Mouse (Mus musculus) liver, adult 2 months (tissue): ENCODE data around the gene Itgb4. TPM values are rescaled to one million over a fixed set of nuclear protein-coding genes. Genes with fewer than 3 reads are reported as not detected.

Experiments
- DNase-seq: peaks from one replicate; pipeline ENCODE4 v3.0.0-alpha.2; 2011; ENCODE audit warnings: low read depth, low spot score; ENCODE audit errors: extremely low read depth
- H3K27ac ChIP-seq: fragments of 200-500 bp; replicated peaks from 2 replicates; pipeline ENCODE4 v1.5.1; 2012; ENCODE audit warnings: low read depth, mild to moderate bottlenecking, control low read depth, inconsistent platforms, low read length; ENCODE audit not compliant: insufficient read depth
- H3K27me3 ChIP-seq: fragments of 200-500 bp; 2 replicates; pipeline ENCODE4 v1.6.1; 2012; ENCODE audit warnings: mild to moderate bottlenecking, moderate library complexity, low read length, inconsistent platforms; ENCODE audit not compliant: control insufficient read depth, insufficient read depth
- H3K36me3 ChIP-seq: fragments of 200-500 bp; 2 replicates; pipeline ENCODE4 v1.6.1; 2012; ENCODE audit warnings: low read length, inconsistent platforms; ENCODE audit not compliant: control insufficient read depth, insufficient read depth
- H3K4me1 ChIP-seq: fragments of 200-500 bp; 2 replicates; pipeline ENCODE4 v1.6.1; 2011; ENCODE audit warnings: low read length; ENCODE audit not compliant: control insufficient read depth, insufficient read depth
- H3K4me3 ChIP-seq: fragments of 200-500 bp; 2 replicates; pipeline ENCODE4 v1.5.1; 2011; ENCODE audit warnings: low read depth, mild to moderate bottlenecking, control low read depth, low read length, moderate library complexity; ENCODE audit not compliant: insufficient read depth
- H3K79me2 ChIP-seq: fragments of 200-500 bp; 2 replicates; pipeline ENCODE4 v1.6.1; 2012; ENCODE audit warnings: inconsistent platforms, mild to moderate bottlenecking, low read length, moderate library complexity; ENCODE audit not compliant: control insufficient read depth, insufficient read depth
- H3K9ac ChIP-seq: fragments of 200-500 bp; 2 replicates; pipeline ENCODE4 v1.6.1; 2012; ENCODE audit warnings: low read depth, mild to moderate bottlenecking, control low read depth, inconsistent platforms, low read length
- CTCF ChIP-seq: fragments of 200-500 bp; IDR thresholded peaks from 2 replicates; pipeline ENCODE4 v1.5.1; 2011; ENCODE audit warnings: low read depth, low read length, control low read depth
- POLR2A ChIP-seq: fragments of 200-500 bp; IDR thresholded peaks from 2 replicates; pipeline ENCODE4 v1.6.1; 2011; ENCODE audit warnings: low read length, control low read depth; ENCODE audit not compliant: insufficient read depth; ENCODE audit errors: extremely low read depth
- WGBS: fragments of 180-500 bp; shearing (Covaris S2); methylation state at CpG from one replicate; pipeline ENCODE4 v1.1.7; 2018; 5-methylcytosine and 5-hydroxymethylcytosine counted together
- polyA plus RNA-seq: library from polyadenylated mRNA; depleted of rRNA; stranded (reverse); fragments of >200 nt; gene quantifications from 2 replicates; pipeline ENCODE4 v1.2.3, GENCODE M21; 2012; rRNA removed
- total RNA-seq: library from RNA; depleted of rRNA; stranded (reverse); fragments of >200 nt; gene quantifications from 2 replicates; pipeline ENCODE4 v1.2.3, GENCODE M21; 2014; rRNA removed

Itgb4 gene
- total and polyA plus RNA-seq, 2 experiments, result 0.18 to 0.65 TPM

DNA sequence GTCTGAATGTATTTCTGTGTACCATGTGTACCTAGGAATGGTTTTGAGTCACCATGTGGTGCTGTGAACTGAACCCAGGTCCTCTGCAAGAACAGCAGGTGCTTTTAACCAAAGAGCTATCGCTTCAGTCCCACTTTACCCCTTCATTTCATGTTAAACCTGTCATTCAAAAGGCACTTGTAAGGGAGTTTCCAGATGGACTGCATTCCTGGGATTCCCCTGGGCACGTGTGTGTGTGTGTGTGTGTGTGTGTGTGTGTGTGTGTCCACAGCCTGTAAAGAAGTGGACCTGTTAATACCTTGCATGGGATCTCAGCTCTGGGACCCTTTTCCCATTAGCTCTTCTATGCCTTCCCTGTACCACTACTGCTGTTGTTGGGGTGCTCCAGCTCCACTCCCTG is 75.1 kb downstream of the Itgb4 start:
- Histone ChIP-seq H3K4me1 (no peaks in the 10 kb centered on the region), H3K79me2 (no peaks in the 10 kb centered on the region), H3K27ac (no peak overlapping the region), H3K9ac (no peak overlapping the region), H3K4me3 (no peak overlapping the region), H3K36me3 (peaks cover 15% of the 10 kb centered on the region; the same call in 1 of the 2 replicates), H3K27me3 (no peaks in the 10 kb centered on the region)
- 95% methylated on average over 2 of the region's 2 CpGs for WGBS
- no peak for DNase-seq
- TF ChIP-seq CTCF (no peak), POLR2A (no peak)

DNA sequence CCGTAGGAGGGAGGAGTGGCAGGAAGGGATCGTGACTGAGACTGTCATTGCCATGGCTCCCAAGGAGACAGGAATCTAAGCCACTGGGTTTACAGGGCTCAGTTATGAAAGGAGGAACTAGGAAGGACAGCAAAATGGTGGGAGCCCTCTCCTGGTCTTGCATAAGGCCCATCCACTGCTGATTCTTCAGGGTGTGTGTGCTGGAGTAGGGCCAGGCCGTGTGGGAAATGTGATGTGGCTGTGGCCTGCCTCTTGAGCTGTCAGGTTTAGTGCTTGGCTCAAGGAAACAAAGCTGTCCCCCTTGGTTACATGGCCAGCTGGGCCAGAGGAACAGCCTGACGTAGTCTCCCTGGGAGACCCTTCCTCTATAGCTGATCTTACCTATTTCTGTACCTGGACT is 75.7 kb downstream of the Itgb4 start:
- no peak overlapping the region for H3K9ac ChIP-seq
- H3K36me3 ChIP-seq, result peaks cover 17% of the 10 kb centered on the region; the same call in 1 of the 2 replicates
- WGBS, result 95% methylated on average over 4 of the region's 4 CpGs
- TF ChIP-seq POLR2A, result no peak
- no peak for TF ChIP-seq CTCF
- H3K4me1 ChIP-seq, result no peaks in the 10 kb centered on the region
- H3K27ac ChIP-seq, result no peak overlapping the region
- DNase-seq, result no peak
- no peaks in the 10 kb centered on the region for H3K27me3 ChIP-seq
- no peaks in the 10 kb centered on the region for H3K79me2 ChIP-seq
- no peak overlapping the region for H3K4me3 ChIP-seq

GRCm38 (mm10) chr11:116053510-116054229 is 79.2 kb downstream of the Itgb4 start:
- no peaks in the 10 kb centered on the region for H3K4me1 ChIP-seq
- no peak overlapping the region for H3K27ac ChIP-seq
- TF ChIP-seq CTCF, result no peak
- H3K27me3 ChIP-seq, result no peaks in the 10 kb centered on the region
- H3K36me3 ChIP-seq, result peaks cover 14% of the 10 kb centered on the region; the same call in 1 of the 2 replicates
- 91% methylated on average over 9 of the region's 9 CpGs for WGBS
- H3K79me2 ChIP-seq, result no peaks in the 10 kb centered on the region
- H3K9ac ChIP-seq, result no peak overlapping the region
- no peak for DNase-seq
- no peak overlapping the region for H3K4me3 ChIP-seq

DNA sequence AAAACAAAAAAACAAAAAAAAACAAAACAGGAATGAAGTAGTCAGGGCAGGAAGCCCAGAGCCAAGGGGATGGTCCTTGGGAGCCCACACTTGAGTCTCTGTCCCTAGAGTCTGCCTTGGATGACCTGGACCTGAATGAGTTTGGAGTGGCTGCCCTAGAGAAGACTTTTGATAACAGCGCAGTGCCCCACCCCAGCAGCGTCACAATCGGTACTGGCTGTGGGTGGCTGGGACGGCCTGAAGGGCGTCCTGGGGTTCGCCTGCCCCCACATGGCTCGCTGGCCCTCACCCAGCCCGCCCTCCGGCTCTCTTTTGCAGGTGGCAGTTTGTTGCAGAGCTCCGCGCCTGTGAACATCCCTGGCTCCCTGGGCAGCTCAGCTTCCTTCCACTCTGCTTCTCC is 81.4 kb downstream of the Itgb4 start:
- Histone ChIP-seq H3K27ac (no peak overlapping the region), H3K4me3 (no peak overlapping the region), H3K36me3 (peaks cover 16% of the 10 kb centered on the region; the same call in 1 of the 2 replicates), H3K4me1 (no peaks in the 10 kb centered on the region), H3K27me3 (no peaks in the 10 kb centered on the region), H3K79me2 (no peaks in the 10 kb centered on the region), H3K9ac (no peak overlapping the region)
- no peak for DNase-seq
- WGBS, result 98% methylated on average over 11 of the region's 11 CpGs
- no peak for TF ChIP-seq CTCF
- TF ChIP-seq POLR2A, result no peak

DNA sequence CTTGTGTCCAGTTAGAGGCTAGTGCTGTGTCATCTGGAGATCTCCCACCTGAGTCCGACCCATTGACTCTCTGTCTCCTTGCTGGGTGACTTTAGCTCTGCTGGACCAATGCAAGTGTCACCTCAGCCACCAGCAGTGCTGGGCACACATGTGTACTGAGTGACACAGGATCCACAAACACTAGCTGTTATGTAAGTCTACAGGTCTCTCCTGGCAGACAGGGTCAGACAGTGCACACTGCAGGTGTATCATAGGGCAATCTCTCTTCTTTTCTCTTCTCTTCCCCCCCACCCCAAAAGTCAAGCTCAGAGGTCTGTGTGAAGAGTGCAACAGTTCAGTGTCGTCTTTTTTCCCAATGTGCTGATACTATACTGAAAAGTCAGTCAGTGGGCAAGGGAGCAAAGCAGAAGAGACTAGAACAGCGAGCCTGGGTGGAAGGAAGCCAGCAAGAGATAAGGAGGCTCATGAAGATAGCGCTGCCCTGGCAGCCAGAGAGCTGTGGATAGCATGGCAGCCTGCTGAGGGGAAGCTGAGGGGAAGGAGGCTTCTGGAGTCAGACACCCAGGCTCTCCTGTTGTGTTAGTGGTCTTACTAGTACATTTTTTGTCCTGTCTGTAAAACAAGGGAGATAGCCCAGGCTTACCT is 82.8 kb downstream of the Itgb4 start:
- 46% methylated on average over 4 of the region's 4 CpGs for WGBS
- Histone ChIP-seq H3K4me3 (no peak overlapping the region), H3K36me3 (peaks cover 12% of the 10 kb centered on the region; the same call in 1 of the 2 replicates), H3K27ac (no peak overlapping the region), H3K9ac (no peak overlapping the region), H3K27me3 (no peaks in the 10 kb centered on the region), H3K4me1 (no peaks in the 10 kb centered on the region), H3K79me2 (no peaks in the 10 kb centered on the region)
- TF ChIP-seq POLR2A, result no peak
- no peak for DNase-seq

Other genes with a start within 250 kb of the Itgb4 start
- gene Tmem94, start 209.3 kb upstream of the Itgb4 start, total RNA-seq, result 11.0 and 15.0 TPM in 2 replicates
- 41.1 and 41.9 TPM in 2 replicates for gene Tmem94, start 209.3 kb upstream of the Itgb4 start, polyA plus RNA-seq
- 2.9 and 3.8 TPM in 2 replicates for gene Caskin2, start 161.1 kb upstream of the Itgb4 start, total RNA-seq
- gene Caskin2, start 161.1 kb upstream of the Itgb4 start, polyA plus RNA-seq, result 8.9 and 9.7 TPM in 2 replicates
- 4.0 and 5.8 TPM in 2 replicates for gene Tsen54, start 160.0 kb upstream of the Itgb4 start, total RNA-seq
- 11.2 and 15.6 TPM in 2 replicates for gene Tsen54, start 160.0 kb upstream of the Itgb4 start, polyA plus RNA-seq
- gene Llgl2, start 150.7 kb upstream of the Itgb4 start, total RNA-seq, result 15.8 and 17.2 TPM in 2 replicates
- gene Llgl2, start 150.7 kb upstream of the Itgb4 start, polyA plus RNA-seq, result 46.8 and 52.7 TPM in 2 replicates
- gene Myo15b, start 116.3 kb upstream of the Itgb4 start, total RNA-seq, result 0.07 and 0.28 TPM in 2 replicates
- gene Myo15b, start 116.3 kb upstream of the Itgb4 start, polyA plus RNA-seq, result 0.51 and 0.56 TPM in 2 replicates
- gene Smim5, start 74.7 kb upstream of the Itgb4 start, total RNA-seq, result 0.13 TPM in 1 of 2 replicates, not detected in the other
- gene Smim5, start 74.7 kb upstream of the Itgb4 start, polyA plus RNA-seq, result 0.14 and 0.38 TPM in 2 replicates
- 0.54 and 0.55 TPM in 2 replicates for gene Smim6, start 62.7 kb upstream of the Itgb4 start, total RNA-seq
- gene Smim6, start 62.7 kb upstream of the Itgb4 start, polyA plus RNA-seq, result 0.38 and 0.71 TPM in 2 replicates
- 12.8 and 16.0 TPM in 2 replicates for gene Sap30bp, start 41.4 kb upstream of the Itgb4 start, total RNA-seq
- gene Sap30bp, start 41.4 kb upstream of the Itgb4 start, polyA plus RNA-seq, result 11.2 and 12.7 TPM in 2 replicates
- 6.0 and 8.2 TPM in 2 replicates for gene Recql5, start 41.2 kb upstream of the Itgb4 start, total RNA-seq
- gene Recql5, start 41.2 kb upstream of the Itgb4 start, polyA plus RNA-seq, result 10.0 and 12.3 TPM in 2 replicates
- gene Galk1, start 38.0 kb downstream of the Itgb4 start, total RNA-seq, result 49.5 and 53.0 TPM in 2 replicates
- gene Galk1, start 38.0 kb downstream of the Itgb4 start, polyA plus RNA-seq, result 74.7 and 79.6 TPM in 2 replicates
- 116 and 163 TPM in 2 replicates for gene H3f3b, start 53.3 kb downstream of the Itgb4 start, total RNA-seq
- 56.2 and 59.9 TPM in 2 replicates for gene H3f3b, start 53.3 kb downstream of the Itgb4 start, polyA plus RNA-seq
- gene Unk, start 55.6 kb downstream of the Itgb4 start, total RNA-seq, result 4.3 and 5.2 TPM in 2 replicates
- gene Unk, start 55.6 kb downstream of the Itgb4 start, polyA plus RNA-seq, result 8.9 and 13.8 TPM in 2 replicates
- 0.37 and 0.87 TPM in 2 replicates for gene Unc13d, start 103.3 kb downstream of the Itgb4 start, total RNA-seq
- 0.54 and 1.4 TPM in 2 replicates for gene Unc13d, start 103.3 kb downstream of the Itgb4 start, polyA plus RNA-seq
- 14.8 and 24.8 TPM in 2 replicates for gene Wbp2, start 112.3 kb downstream of the Itgb4 start, total RNA-seq
- 166 and 179 TPM in 2 replicates for gene Wbp2, start 112.3 kb downstream of the Itgb4 start, polyA plus RNA-seq
- gene Trim47, start 152.5 kb downstream of the Itgb4 start, total RNA-seq, result 2.9 and 6.6 TPM in 2 replicates
- gene Trim47, start 152.5 kb downstream of the Itgb4 start, polyA plus RNA-seq, result 4.2 and 4.6 TPM in 2 replicates
- 3.9 and 5.8 TPM in 2 replicates for gene Trim65, start 156.4 kb downstream of the Itgb4 start, total RNA-seq
- 7.7 and 8.3 TPM in 2 replicates for gene Trim65, start 156.4 kb downstream of the Itgb4 start, polyA plus RNA-seq
- 26.4 and 40.2 TPM in 2 replicates for gene Mrpl38, start 164.2 kb downstream of the Itgb4 start, total RNA-seq
- 63.7 and 77.7 TPM in 2 replicates for gene Mrpl38, start 164.2 kb downstream of the Itgb4 start, polyA plus RNA-seq
- gene Fbf1, start 193.5 kb downstream of the Itgb4 start, total RNA-seq, result 5.6 and 9.0 TPM in 2 replicates
- gene Fbf1, start 193.5 kb downstream of the Itgb4 start, polyA plus RNA-seq, result 3.6 and 4.5 TPM in 2 replicates
- gene Ten1, start 224.1 kb downstream of the Itgb4 start, total RNA-seq, result 3.0 and 5.3 TPM in 2 replicates
- gene Ten1, start 224.1 kb downstream of the Itgb4 start, polyA plus RNA-seq, result 2.3 and 3.0 TPM in 2 replicates
- gene Acox1, start 224.3 kb downstream of the Itgb4 start, total RNA-seq, result 994 and 1,028 TPM in 2 replicates
- gene Acox1, start 224.3 kb downstream of the Itgb4 start, polyA plus RNA-seq, result 683 and 720 TPM in 2 replicates